Mouse (Mus musculus) CD4-positive, CD25-positive, alpha-beta regulatory T cell, adult 2 months (primary cell): ENCODE measurements around the gene Ppig.

ENCODE experiments used
- DNase-seq: peaks from one replicate; pipeline ENCODE4 v3.0.0-alpha.2; 2012; ENCODE audit warnings: low read depth, low spot score

Gene Ppig

DNA sequence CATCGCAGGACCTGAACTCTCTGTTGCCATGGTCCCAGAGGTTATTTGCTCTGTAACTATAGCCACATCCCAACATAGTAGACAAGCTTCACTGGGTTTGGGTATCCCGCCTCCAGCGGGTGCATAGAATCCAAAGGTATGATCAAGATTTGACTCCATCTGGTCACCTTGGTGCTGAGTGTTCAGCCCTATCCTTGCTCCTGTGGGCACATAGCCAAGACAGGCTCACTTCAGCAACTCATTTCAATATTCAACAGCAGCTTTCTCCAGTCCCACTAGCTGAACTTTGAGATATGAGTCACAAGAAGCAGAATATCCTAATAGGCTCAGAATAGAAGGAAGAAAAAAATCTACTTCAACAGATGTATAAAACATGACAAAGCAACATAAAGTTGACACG lies 41.0 kb downstream of the Ppig start:
- DNase-seq: no peak

DNA sequence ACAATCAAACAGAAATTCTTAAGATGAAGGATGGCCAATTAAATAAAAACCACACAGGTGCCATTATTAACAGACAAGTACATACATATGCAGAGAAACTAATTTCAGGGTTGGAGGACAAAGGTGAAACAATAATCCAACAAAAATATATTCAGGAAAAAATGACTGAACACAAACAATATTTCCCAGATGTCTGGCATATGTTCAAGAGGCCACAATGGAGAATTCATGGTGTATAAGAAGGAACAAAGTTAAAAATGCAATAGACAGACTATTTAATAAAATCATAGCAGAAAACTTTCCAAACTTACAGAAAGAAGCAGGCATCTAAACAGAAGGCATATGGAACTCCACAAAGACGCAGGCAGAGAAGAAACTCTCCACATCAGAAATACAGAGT lies 42.4 kb downstream of the Ppig start:
- no peak for DNase-seq

DNA sequence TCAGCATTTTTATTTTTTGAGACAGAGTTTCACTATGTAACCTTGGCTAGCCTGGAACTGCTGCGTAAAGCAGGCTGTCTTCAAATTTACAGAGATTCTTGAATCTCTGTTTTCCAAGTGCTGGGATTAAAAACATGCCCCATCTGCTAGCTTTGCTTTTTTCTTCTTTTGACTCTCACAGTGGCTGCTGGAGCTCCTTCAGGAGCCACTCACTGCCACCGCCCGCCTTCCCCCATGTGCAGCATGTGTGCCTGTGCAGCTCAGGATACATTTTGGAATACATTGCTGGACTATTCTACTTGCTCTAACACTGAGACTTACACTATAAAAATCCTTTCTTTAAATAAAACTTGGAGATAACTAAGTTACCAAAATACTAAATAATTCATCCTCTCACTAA lies 51.0 kb downstream of the Ppig start:
- DNase-seq: no peak

DNA sequence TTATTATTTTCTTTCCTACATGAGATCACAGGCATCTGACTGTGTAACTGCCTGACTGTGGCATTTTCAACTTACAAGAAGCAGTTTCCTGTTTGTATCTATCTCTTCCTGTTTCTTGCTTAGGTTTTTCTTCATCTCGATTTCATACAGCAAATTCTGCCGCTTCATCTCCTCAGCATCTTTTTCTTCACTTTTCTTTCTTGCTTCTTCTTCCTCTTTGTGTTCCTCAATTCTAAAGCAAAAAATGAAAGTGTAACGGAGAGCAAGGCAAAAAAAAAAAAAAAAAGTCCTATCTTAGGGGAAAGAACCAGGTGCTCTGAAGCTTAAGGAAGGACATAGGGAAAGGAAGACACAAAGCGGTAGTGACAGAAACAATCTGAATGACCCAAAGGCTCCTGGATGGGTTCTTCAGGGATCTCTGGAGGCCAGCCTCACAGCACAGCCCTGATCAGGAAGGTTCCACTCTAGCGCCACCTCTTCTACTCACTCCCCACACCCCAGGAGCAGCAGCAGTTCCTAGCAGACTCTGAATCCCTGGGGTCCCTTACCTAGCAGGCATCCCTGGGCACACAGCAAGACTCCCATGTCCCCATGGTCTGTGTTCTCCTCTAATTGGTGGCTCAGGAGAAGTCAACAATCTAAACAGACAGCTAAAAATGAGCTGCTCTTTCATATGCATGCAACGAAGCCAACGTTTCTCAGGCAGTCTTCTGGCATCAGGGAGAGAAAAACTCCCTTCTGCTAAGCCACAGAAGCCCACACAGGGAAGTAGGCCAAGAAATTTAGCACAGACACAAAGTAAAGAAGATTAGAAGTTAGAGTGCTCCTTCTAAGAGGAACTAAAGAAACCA lies 55.9 kb downstream of the Ppig start:
- peak; percentile 56 for DNase-seq

DNA sequence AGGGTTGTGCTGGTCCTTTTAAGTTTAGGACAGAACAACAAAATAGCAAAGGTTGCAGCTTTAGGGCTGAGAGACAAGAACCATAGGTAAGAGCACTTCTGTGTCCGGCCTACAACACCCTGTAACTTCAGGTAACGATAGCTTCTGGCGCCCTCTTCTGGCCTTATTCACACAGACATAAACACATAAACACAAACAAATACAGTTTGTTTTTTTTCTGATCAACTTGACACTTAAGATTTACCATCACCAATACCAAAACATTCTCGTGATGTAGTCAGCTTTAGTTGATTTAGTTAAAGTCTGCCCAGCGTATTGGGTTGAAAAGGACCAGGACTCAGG lies 56.5 kb downstream of the Ppig start:
- peak; percentile 90 for DNase-seq

DNA sequence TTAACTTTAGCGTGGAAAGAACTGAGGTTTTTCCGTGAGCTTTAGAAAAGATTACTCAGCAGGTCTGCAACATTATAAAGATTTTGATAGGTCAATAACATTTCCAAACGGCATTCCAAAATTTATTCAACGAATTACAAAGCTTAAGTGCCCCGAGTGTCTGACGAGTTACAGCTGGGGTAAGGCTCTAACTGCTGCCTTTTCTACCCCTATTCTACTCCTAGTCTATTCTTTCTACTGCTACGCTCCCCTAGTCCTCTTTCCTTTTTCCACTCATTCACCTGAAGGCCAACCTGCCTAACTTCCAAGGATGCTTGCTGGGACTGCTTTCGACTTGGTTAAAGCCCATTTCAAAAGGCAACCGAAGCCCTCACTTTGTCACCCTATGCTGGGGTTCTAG lies 66.6 kb downstream of the Ppig start:
- DNase-seq: no peak

DNA sequence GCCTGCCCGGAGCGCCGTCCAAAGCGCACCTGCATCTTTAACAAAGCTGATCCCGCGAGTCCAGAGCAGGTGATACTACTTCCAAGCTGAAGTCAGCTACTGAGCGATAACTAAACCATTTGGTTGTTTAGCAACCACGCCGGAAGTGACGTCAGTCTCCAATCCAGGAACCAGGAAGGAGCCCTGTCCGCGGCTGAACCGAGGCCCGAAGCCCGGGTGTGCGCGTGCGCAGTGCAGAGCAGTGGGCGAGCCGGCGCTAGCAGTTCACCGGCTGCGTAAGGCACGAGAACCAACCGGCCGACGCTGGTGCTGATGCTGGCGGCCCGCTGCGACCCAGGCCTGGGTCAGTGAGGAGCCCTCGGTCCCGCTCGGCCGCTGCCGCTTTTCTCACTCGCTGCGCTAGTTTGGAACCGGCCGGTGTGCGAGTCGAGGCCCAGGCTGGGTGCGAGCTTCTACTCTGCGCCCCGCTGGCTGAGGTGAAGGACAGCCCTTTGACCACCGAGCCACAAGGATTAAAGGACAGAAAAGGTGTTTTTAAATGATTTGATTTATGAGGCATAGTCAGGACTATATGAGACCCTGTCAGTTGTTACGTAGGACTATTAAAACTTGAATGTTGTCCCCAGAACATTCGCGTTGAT lies 67.2 kb downstream of the Ppig start, which contains the start of the genes Ccdc173 and Phospho2:
Gene Ccdc173, minus strand, starts transcription at position 147 of the 641 bp plus-strand sequence.
Gene Phospho2, plus strand, starts transcription at position 195 of the 641 bp plus-strand sequence.
- peak; percentile 99 for DNase-seq

DNA sequence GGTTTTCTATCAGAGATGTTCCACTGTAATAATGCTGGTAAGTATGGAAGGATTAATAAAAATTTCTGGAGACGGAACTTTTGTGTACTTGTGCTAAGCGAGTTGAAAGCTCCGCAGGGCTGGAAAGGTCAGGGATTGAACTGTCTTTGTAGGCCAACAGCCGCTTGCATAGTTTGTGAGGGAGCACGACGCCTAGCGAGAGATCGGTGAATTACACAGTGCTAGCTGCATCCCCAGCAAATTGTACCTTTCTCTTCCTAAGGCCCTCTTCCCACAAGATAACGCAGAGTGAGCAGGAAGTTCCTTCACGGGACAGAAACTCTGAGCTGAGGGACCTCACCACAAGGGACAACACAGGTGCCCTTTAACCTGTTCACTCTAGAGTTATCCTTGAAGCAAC lies 67.9 kb downstream of the Ppig start:
- DNase-seq: peak; percentile 92

DNA sequence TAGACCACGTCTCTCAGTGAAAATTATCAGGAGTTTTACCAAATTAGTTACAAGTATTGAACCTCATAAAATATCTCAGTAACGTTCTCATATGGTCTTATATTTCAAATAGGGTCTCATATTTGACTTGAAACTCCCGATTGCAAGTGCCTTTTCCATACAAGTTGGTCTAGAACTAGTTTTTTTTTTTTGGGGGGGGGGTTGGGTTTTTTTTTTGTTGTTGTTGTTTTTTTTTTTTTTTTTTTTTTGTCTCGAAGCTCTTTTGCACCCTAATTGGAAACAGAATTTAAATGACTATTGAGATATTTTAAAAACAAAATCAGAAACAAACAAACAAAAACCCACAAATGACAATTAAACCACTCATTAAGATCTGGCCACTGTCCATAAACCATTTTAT lies 68.4 kb downstream of the Ppig start:
- DNase-seq: no peak

DNA sequence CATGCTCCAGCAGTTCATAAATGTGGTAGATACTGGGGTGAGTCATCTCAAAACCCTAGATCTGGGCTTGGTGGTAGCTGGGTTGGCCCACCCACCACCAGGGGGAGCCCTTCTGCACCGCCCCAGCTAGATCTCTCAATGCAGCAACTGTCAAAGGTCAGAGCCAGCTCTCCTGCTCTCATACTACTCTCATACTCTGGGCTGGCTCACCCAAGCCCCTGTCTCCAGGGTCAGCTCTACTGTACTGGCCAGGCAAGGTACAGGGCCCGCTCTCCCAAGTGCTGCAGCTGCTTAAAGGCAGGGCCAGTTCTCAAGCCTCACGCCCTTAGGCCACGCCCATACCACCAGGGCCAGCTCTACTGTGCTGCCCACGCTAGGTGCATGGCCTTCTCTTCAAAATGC lies 80.6 kb downstream of the Ppig start:
- peak; percentile 88 for DNase-seq
